Mouse (Mus musculus) stomach, postnatal 0 days (tissue): Measurements from ENCODE around the gene Cdh4.

Experiments used
- CTCF ChIP-seq: IDR thresholded peaks from 2 replicates; pipeline ENCODE4 v1.5.1; 2016; ENCODE audit warnings: antibody characterized with exemption, low read depth, mild to moderate bottlenecking, moderate library complexity
- EP300 ChIP-seq: optimal IDR thresholded peaks from 2 replicates; pipeline ENCODE3; 2016; ENCODE audit warnings: antibody characterized with exemption

- no peak for TF ChIP-seq CTCF
- no peak for TF ChIP-seq EP300
These were observed 98.9 kb downstream of the Cdh4 start for GRCm38 (mm10) chr2:179541096-179541495.
